Mouse (Mus musculus) intestine, embryonic 16.5 days (tissue): Measurements from ENCODE around the gene Gosr2. TPM values are rescaled to one million over a fixed set of nuclear protein-coding genes. Genes with fewer than 3 reads are reported as not detected.

Experiments
- ATAC-seq: fragments of 200-750 bp; cut with Nextera tagmentation; 2 replicates; pipeline ENCODE4 v1.8.0; 2017; ENCODE audit warnings: moderate TSS enrichment, moderate library complexity
- H3K27ac ChIP-seq: fragments of 300-500 bp; sonication (generic); 2 replicates; pipeline ENCODE4 v1.5.1; 2014; ENCODE audit warnings: mild to moderate bottlenecking, low read length
- H3K27me3 ChIP-seq: fragments of 300-500 bp; sonication (generic); replicated peaks from 2 replicates; pipeline ENCODE4 v1.6.1; 2014; ENCODE audit warnings: low read length, control low read depth, mixed read lengths; ENCODE audit not compliant: control insufficient read depth, insufficient read depth
- H3K36me3 ChIP-seq: fragments of 300-500 bp; sonication (generic); 2 replicates; pipeline ENCODE4 v1.6.1; 2014; ENCODE audit warnings: low read length, control low read depth; ENCODE audit not compliant: control insufficient read depth, insufficient read depth
- H3K4me1 ChIP-seq: fragments of 300-500 bp; sonication (generic); 2 replicates; pipeline ENCODE4 v1.6.1; 2014; ENCODE audit warnings: low read length, control low read depth, mixed read lengths; ENCODE audit not compliant: control insufficient read depth, insufficient read depth
- H3K4me2 ChIP-seq: fragments of 300-500 bp; sonication (generic); 2 replicates; pipeline ENCODE4 v1.6.1; 2014; ENCODE audit warnings: low read depth, low read length, control low read depth
- H3K4me3 ChIP-seq: fragments of 300-500 bp; sonication (generic); 2 replicates; pipeline ENCODE4 v1.5.1; 2014; ENCODE audit warnings: mild to moderate bottlenecking, low read length
- H3K9ac ChIP-seq: fragments of 300-500 bp; sonication (generic); 2 replicates; pipeline ENCODE4 v1.6.1; 2014; ENCODE audit warnings: low read depth, low read length
- H3K9me3 ChIP-seq: fragments of 300-500 bp; sonication (generic); 2 replicates; pipeline ENCODE4 v1.6.1; 2016; ENCODE audit warnings: low read length, control low read depth; ENCODE audit not compliant: control insufficient read depth
- WGBS: fragments of 180-500 bp; shearing (Covaris S2); extraction: QIAGEN DNeasy Blood & Tissue Kit; methylation state at CpG from one replicate; pipeline ENCODE4 v1.1.7; 2014; 5-methylcytosine and 5-hydroxymethylcytosine counted together
- polyA plus RNA-seq: library from polyadenylated mRNA; unstranded; fragments of >200 nt; fragmentation: Nextera tagmentation; extraction: Ambion mirVana; gene quantifications from 2 replicates; pipeline ENCODE4 v1.2.1, GENCODE M21; 2015

Gosr2 gene
- polyA plus RNA-seq, 1 experiment from 2014 or later = 73.3 TPM

GRCm38 (mm10) chr11:103722040-103722481 is 24.4 kb upstream of the Gosr2 start:
- Histone ChIP-seq H3K9ac (peak overlapping the region; percentile 32; the same call in 1 of the 2 replicates), H3K4me3 (peak overlapping the region; percentile 21), H3K36me3 (no peaks in the 10 kb centered on the region), H3K9me3 (no peaks in the 10 kb centered on the region), H3K4me2 (peak overlapping the region; percentile 50), H3K27ac (no peak overlapping the region), H3K27me3 (no peaks in the 10 kb centered on the region), H3K4me1 (peaks cover 11% of the 10 kb centered on the region)
- WGBS = 13% methylated on average over 9 of the region's 9 CpGs
- ATAC-seq = peak; percentile 65; the same call in 1 of the 2 replicates

- H3K4me1 ChIP-seq = peaks cover 11% of the 10 kb centered on the region
- H3K4me3 ChIP-seq = peak overlapping the region; percentile 21
- 20% methylated on average over 15 of the region's 15 CpGs for WGBS
- H3K36me3 ChIP-seq = no peaks in the 10 kb centered on the region
- peak; percentile 52 for ATAC-seq
- H3K27me3 ChIP-seq = no peaks in the 10 kb centered on the region
- no peak overlapping the region for H3K27ac ChIP-seq
- peak overlapping the region; percentile 32; the same call in 1 of the 2 replicates for H3K9ac ChIP-seq
- no peaks in the 10 kb centered on the region for H3K9me3 ChIP-seq
- peak overlapping the region; percentile 50 for H3K4me2 ChIP-seq
Observed at GRCm38 (mm10) chr11:103721468-103722039, 23.9 kb upstream of the Gosr2 start.

- Histone ChIP-seq H3K4me1 (peaks cover 11% of the 10 kb centered on the region), H3K27me3 (no peaks in the 10 kb centered on the region), H3K4me2 (no peak overlapping the region), H3K4me3 (no peak overlapping the region), H3K27ac (no peak overlapping the region), H3K9ac (no peak overlapping the region), H3K36me3 (no peaks in the 10 kb centered on the region), H3K9me3 (no peaks in the 10 kb centered on the region)
- 78% methylated on average over 5 of the region's 5 CpGs for WGBS
- ATAC-seq = no peak
Observed at GRCm38 (mm10) chr11:103719436-103719835, 21.7 kb upstream of the Gosr2 start.

- WGBS = 65% methylated on average over 9 of the region's 9 CpGs
- H3K4me1 ChIP-seq = peaks cover 8% of the 10 kb centered on the region
- no peaks in the 10 kb centered on the region for H3K27me3 ChIP-seq
- H3K4me3 ChIP-seq = no peak overlapping the region
- no peaks in the 10 kb centered on the region for H3K9me3 ChIP-seq
- H3K36me3 ChIP-seq = no peaks in the 10 kb centered on the region
- H3K4me2 ChIP-seq = no peak overlapping the region
- ATAC-seq = no peak
- H3K9ac ChIP-seq = no peak overlapping the region
- H3K27ac ChIP-seq = no peak overlapping the region
Observed at GRCm38 (mm10) chr11:103716971-103717370, 19.3 kb upstream of the Gosr2 start.

GRCm38 (mm10) chr11:103714074-103714473 is 16.4 kb upstream of the Gosr2 start:
- no peak for ATAC-seq

GRCm38 (mm10) chr11:103711851-103712587 is 14.3 kb upstream of the Gosr2 start:
- no peak overlapping the region for H3K9ac ChIP-seq
- no peak for ATAC-seq
- WGBS = 49% methylated on average over 28 of the region's 28 CpGs

More at GRCm38 (mm10) chr11:103714074-103714473, 16.4 kb upstream of the Gosr2 start:
- Histone ChIP-seq H3K9me3 (no peaks in the 10 kb centered on the region), H3K4me3 (no peak overlapping the region), H3K4me1 (no peaks in the 10 kb centered on the region), H3K9ac (no peak overlapping the region), H3K36me3 (no peaks in the 10 kb centered on the region), H3K27ac (no peak overlapping the region), H3K27me3 (no peaks in the 10 kb centered on the region), H3K4me2 (no peak overlapping the region)
- WGBS = 87% methylated on average over 2 of the region's 2 CpGs

GRCm38 (mm10) chr11:103709982-103710381 is 12.3 kb upstream of the Gosr2 start:
- Histone ChIP-seq H3K27ac (no peak overlapping the region), H3K4me2 (no peak overlapping the region), H3K36me3 (no peaks in the 10 kb centered on the region), H3K9me3 (no peaks in the 10 kb centered on the region), H3K4me3 (no peak overlapping the region), H3K9ac (no peak overlapping the region), H3K4me1 (no peaks in the 10 kb centered on the region), H3K27me3 (no peaks in the 10 kb centered on the region)
- ATAC-seq = no peak
- 90% methylated on average over 1 of the region's 1 CpGs for WGBS

More at GRCm38 (mm10) chr11:103711851-103712587, 14.3 kb upstream of the Gosr2 start:
- H3K4me1 ChIP-seq = no peaks in the 10 kb centered on the region
- no peaks in the 10 kb centered on the region for H3K9me3 ChIP-seq
- H3K27ac ChIP-seq = no peak overlapping the region
- no peak overlapping the region for H3K4me3 ChIP-seq
- H3K27me3 ChIP-seq = no peaks in the 10 kb centered on the region
- no peak overlapping the region for H3K4me2 ChIP-seq
- H3K36me3 ChIP-seq = no peaks in the 10 kb centered on the region

- Histone ChIP-seq H3K4me2 (no peak overlapping the region), H3K9me3 (no peaks in the 10 kb centered on the region), H3K4me1 (no peaks in the 10 kb centered on the region), H3K27ac (no peak overlapping the region), H3K4me3 (no peak overlapping the region), H3K9ac (no peak overlapping the region), H3K27me3 (no peaks in the 10 kb centered on the region), H3K36me3 (no peaks in the 10 kb centered on the region)
- ATAC-seq = peak; percentile 38; the same call in 1 of the 2 replicates
- 45% methylated on average over 8 of the region's 8 CpGs for WGBS
Observed at GRCm38 (mm10) chr11:103707005-103707404, 9.3 kb upstream of the Gosr2 start.

GRCm38 (mm10) chr11:103698226-103698625 is 528 bp upstream of the Gosr2 start:
- H3K9ac ChIP-seq = peak overlapping the region; percentile 94
- peaks cover 8% of the 10 kb centered on the region; the same call in 1 of the 2 replicates for H3K4me1 ChIP-seq
- WGBS = 78% methylated on average over 2 of the region's 2 CpGs
- H3K4me2 ChIP-seq = peak overlapping the region; percentile 64
- H3K9me3 ChIP-seq = no peaks in the 10 kb centered on the region
- no peak for ATAC-seq
- no peaks in the 10 kb centered on the region for H3K27me3 ChIP-seq
- peak overlapping the region; percentile 97 for H3K4me3 ChIP-seq
- H3K27ac ChIP-seq = peak overlapping the region; percentile 98
- H3K36me3 ChIP-seq = no peaks in the 10 kb centered on the region
